Mouse (Mus musculus) layer of hippocampus, adult 6 months (tissue): ENCODE measurements around the gene Dnajb13. TPM values are rescaled to one million over a fixed set of nuclear protein-coding genes. Genes with fewer than 3 reads are reported as not detected.

ENCODE experiments used
- long read RNA-seq, 2 experiments: library from polyadenylated mRNA; unstranded; transcript quantifications; one replicate each; pipeline ENCODE4 v2.0.0; 2019 to 2020
- polyA plus RNA-seq: library from polyadenylated mRNA; unstranded; fragments of <200 nt; fragmentation: Nextera tagmentation; gene quantifications from 2 replicates; pipeline ENCODE4 v1.2.3, GENCODE M21; 2021

Dnajb13 gene
- polyA plus RNA-seq, result 1.9 and 2.8 TPM in 2 replicates
- long read RNA-seq, experiment 1, partial matches to known transcripts, result 0 of 1 reads
- long read RNA-seq, experiment 1, other reads (novel, unspliced or antisense), result 0 of 1 reads
- long read RNA-seq, experiment 2, result 0 reads

GRCm38 (mm10) chr7:100514573-100514972 is at the start of gene Dnajb13:
Gene Dnajb13, minus strand, starts transcription at chr7:100514960.

GRCm38 (mm10) chr7:100536804-100537518 is 22.2 kb upstream of the Dnajb13 start, which contains the start of gene Coa4:
Gene Coa4, plus strand, starts transcription at chr7:100537071.

GRCm38 (mm10) chr7:100493117-100493483 is 21.7 kb downstream of the Dnajb13 start, which contains the start of gene Ucp2:
Gene Ucp2, plus strand, starts transcription at chr7:100493337.

GRCm38 (mm10) chr7:100472777-100473176 is 42.0 kb downstream of the Dnajb13 start, which contains the start of gene Ucp3:
Gene Ucp3, plus strand, starts transcription at chr7:100472990.

Other genes with a start within 250 kb of the Dnajb13 start
- gene P4ha3, start 229.4 kb downstream of the Dnajb13 start, polyA plus RNA-seq, result 2.5 and 2.6 TPM in 2 replicates
- 5.5 and 6.7 TPM in 2 replicates for gene C2cd3, start 142.7 kb downstream of the Dnajb13 start, polyA plus RNA-seq
- 156 and 167 TPM in 2 replicates for gene Ppme1, start 142.7 kb downstream of the Dnajb13 start, polyA plus RNA-seq
- gene Ucp3, start 42.0 kb downstream of the Dnajb13 start, polyA plus RNA-seq, result 0.88 and 1.4 TPM in 2 replicates
- gene Ucp2, start 21.6 kb downstream of the Dnajb13 start, polyA plus RNA-seq, result 24.6 and 40.4 TPM in 2 replicates
- gene Coa4, start 22.1 kb upstream of the Dnajb13 start, polyA plus RNA-seq, result 14.7 and 18.0 TPM in 2 replicates
- gene Rab6a, start 92.5 kb upstream of the Dnajb13 start, polyA plus RNA-seq, result 317 and 396 TPM in 2 replicates
- gene Mrpl48, start 93.3 kb upstream of the Dnajb13 start, polyA plus RNA-seq, result 115 and 125 TPM in 2 replicates
- gene Plekhb1, start 147.5 kb upstream of the Dnajb13 start, polyA plus RNA-seq, result 635 and 802 TPM in 2 replicates
- 126 and 175 TPM in 2 replicates for gene Fam168a, start 191.7 kb upstream of the Dnajb13 start, polyA plus RNA-seq